Mouse (Mus musculus): Measurements from ENCODE around the gene Arhgap4. TPM values are rescaled to one million over a fixed set of nuclear protein-coding genes. Genes with fewer than 3 reads are reported as not detected.
A peak's percentile ranks its signal among the peaks of the same experiment; 100 is the strongest.

Gene Arhgap4
- polyA plus RNA-seq, 1 experiment from 2014 or later: 2.3 TPM

DNA sequence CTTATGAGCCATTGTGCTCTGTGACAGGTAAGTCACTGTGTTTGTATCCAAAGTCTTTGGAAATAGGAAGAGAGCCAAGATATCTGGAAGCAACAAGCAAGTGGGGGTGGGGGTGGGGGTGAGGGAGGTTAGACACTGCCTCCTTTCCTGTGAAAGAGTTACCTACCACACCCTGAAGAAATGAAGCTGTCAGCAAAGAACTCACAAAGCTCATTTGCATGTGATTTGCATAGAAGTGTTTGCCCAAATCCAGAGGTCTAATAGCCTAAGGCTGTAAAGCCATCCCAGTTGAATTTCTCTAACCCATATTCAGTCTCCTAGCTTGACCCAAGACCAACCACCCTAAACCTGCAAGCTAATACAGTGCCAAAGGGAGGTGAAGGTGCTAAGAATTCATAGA lies 11.2 kb downstream of the Arhgap4 start:
- ATAC-seq (ENCODE audit: insufficient number of reproducible peaks, low FRiP score, low TSS enrichment, low read depth): no peak
- no peak overlapping the region for H3K4me3 ChIP-seq (ENCODE audit: low read depth, low read length)

GRCm38 (mm10) chrX:73910049-73910448 lies 11.6 kb downstream of the Arhgap4 start:
- H3K27ac ChIP-seq (replicated peaks; ENCODE audit: low read depth, low read length): no peak overlapping the region
- ATAC-seq (ENCODE audit: insufficient number of reproducible peaks, low FRiP score, low TSS enrichment, low read depth) (no peak), DNase-seq (ENCODE audit: low spot score) (no peak)
- H3K4me1 ChIP-seq (ENCODE audit: control insufficient read depth, insufficient read depth, low read length): no peaks in the 10 kb centered on the region
- no peak overlapping the region for H3K4me3 ChIP-seq (ENCODE audit: low read depth, low read length)
- no peaks in the 10 kb centered on the region for H3K9me3 ChIP-seq (ENCODE audit: control insufficient read depth, low read length)
- no peak overlapping the region for H3K4me2 ChIP-seq (ENCODE audit: low read depth, severe bottlenecking)
- H3K9ac ChIP-seq (ENCODE audit: low read length): no peak overlapping the region
- WGBS: 94% methylated on average over 1 of the region's 1 CpGs
- H3K27me3 ChIP-seq (ENCODE audit: control insufficient read depth, insufficient read depth, low read length): no peaks in the 10 kb centered on the region
- H3K36me3 ChIP-seq (ENCODE audit: control insufficient read depth, insufficient read depth, low read length): no peaks in the 10 kb centered on the region

More for the DNA sequence above, 11.2 kb downstream of the Arhgap4 start:
- H3K4me2 ChIP-seq (ENCODE audit: low read depth, severe bottlenecking): no peak overlapping the region
- H3K9me3 ChIP-seq (ENCODE audit: control insufficient read depth, low read length): no peaks in the 10 kb centered on the region
- no peak for DNase-seq (ENCODE audit: low spot score)
- H3K4me1 ChIP-seq (ENCODE audit: control insufficient read depth, insufficient read depth, low read length): no peaks in the 10 kb centered on the region
- H3K27me3 ChIP-seq (ENCODE audit: control insufficient read depth, insufficient read depth, low read length): no peaks in the 10 kb centered on the region
- no peak overlapping the region for H3K9ac ChIP-seq (ENCODE audit: low read length)
- no peak overlapping the region for H3K27ac ChIP-seq (replicated peaks; ENCODE audit: low read depth, low read length)
- H3K36me3 ChIP-seq (ENCODE audit: control insufficient read depth, insufficient read depth, low read length): no peaks in the 10 kb centered on the region

- DNase-seq (ENCODE audit: low spot score) (no peak), ATAC-seq (ENCODE audit: insufficient number of reproducible peaks, low FRiP score, low TSS enrichment, low read depth) (no peak)
- no peaks in the 10 kb centered on the region for H3K4me1 ChIP-seq (ENCODE audit: control insufficient read depth, insufficient read depth, low read length)
- H3K27ac ChIP-seq (replicated peaks; ENCODE audit: low read depth, low read length): no peak overlapping the region
- no peak overlapping the region for H3K4me2 ChIP-seq (ENCODE audit: low read depth, severe bottlenecking)
- no peaks in the 10 kb centered on the region for H3K27me3 ChIP-seq (ENCODE audit: control insufficient read depth, insufficient read depth, low read length)
- H3K9me3 ChIP-seq (ENCODE audit: control insufficient read depth, low read length): no peaks in the 10 kb centered on the region
- no peak overlapping the region for H3K9ac ChIP-seq (ENCODE audit: low read length)
- H3K4me3 ChIP-seq (ENCODE audit: low read depth, low read length): no peak overlapping the region
- 77% methylated on average over 3 of the region's 3 CpGs for WGBS
- no peaks in the 10 kb centered on the region for H3K36me3 ChIP-seq (ENCODE audit: control insufficient read depth, insufficient read depth, low read length)
Measured at GRCm38 (mm10) chrX:73897959-73898358, 23.7 kb downstream of the Arhgap4 start.

- H3K27me3 ChIP-seq (ENCODE audit: control insufficient read depth, insufficient read depth, low read length): no peaks in the 10 kb centered on the region
- no peaks in the 10 kb centered on the region for H3K4me1 ChIP-seq (ENCODE audit: control insufficient read depth, insufficient read depth, low read length)
- no peaks in the 10 kb centered on the region for H3K36me3 ChIP-seq (ENCODE audit: control insufficient read depth, insufficient read depth, low read length)
- H3K9me3 ChIP-seq (ENCODE audit: control insufficient read depth, low read length): no peaks in the 10 kb centered on the region
- no peak within 1 kb of the TSS for H3K4me2 ChIP-seq (ENCODE audit: low read depth, severe bottlenecking)
- WGBS: 23% methylated on average over 2 of the region's 2 CpGs
- H3K4me3 ChIP-seq (ENCODE audit: low read depth, low read length): no peak within 1 kb of the TSS
- ATAC-seq (ENCODE audit: insufficient number of reproducible peaks, low FRiP score, low TSS enrichment, low read depth): no peak
- H3K27ac ChIP-seq (replicated peaks; ENCODE audit: low read depth, low read length): no peak within 1 kb of the TSS
- no peak within 1 kb of the TSS for H3K9ac ChIP-seq (ENCODE audit: low read length)
- DNase-seq (ENCODE audit: low spot score): peak; percentile 59
Measured at GRCm38 (mm10) chrX:73895719-73896118, 26.0 kb downstream of the Arhgap4 start, which contains the start of gene L1cam. Gene L1cam, minus strand, starts transcription at chrX:73896105.

DNA sequence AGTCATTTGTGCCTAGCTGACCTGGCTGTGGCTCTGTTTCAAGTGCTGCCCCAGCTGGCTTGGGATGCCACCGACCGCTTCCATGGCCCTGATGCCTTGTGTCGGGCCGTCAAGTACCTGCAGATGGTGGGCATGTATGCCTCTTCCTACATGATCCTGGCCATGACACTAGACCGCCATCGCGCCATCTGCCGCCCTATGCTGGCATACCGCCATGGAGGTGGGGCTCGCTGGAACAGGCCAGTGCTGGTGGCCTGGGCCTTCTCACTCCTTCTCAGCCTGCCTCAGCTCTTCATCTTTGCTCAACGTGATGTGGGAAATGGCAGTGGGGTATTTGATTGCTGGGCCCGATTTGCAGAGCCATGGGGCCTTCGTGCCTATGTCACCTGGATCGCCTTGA lies 28.8 kb downstream of the Arhgap4 start:
- ATAC-seq (ENCODE audit: insufficient number of reproducible peaks, low FRiP score, low TSS enrichment, low read depth): no peak
- Histone ChIP-seq H3K27me3 (ENCODE audit: control insufficient read depth, insufficient read depth, low read length) (no peaks in the 10 kb centered on the region), H3K36me3 (ENCODE audit: control insufficient read depth, insufficient read depth, low read length) (no peaks in the 10 kb centered on the region), H3K4me2 (ENCODE audit: low read depth, severe bottlenecking) (no peak overlapping the region), H3K4me3 (ENCODE audit: low read depth, low read length) (no peak overlapping the region), H3K27ac (replicated peaks; ENCODE audit: low read depth, low read length) (no peak overlapping the region), H3K9ac (ENCODE audit: low read length) (no peak overlapping the region), H3K4me1 (ENCODE audit: control insufficient read depth, insufficient read depth, low read length) (no peaks in the 10 kb centered on the region), H3K9me3 (ENCODE audit: control insufficient read depth, low read length) (no peaks in the 10 kb centered on the region)
- no peak for DNase-seq (ENCODE audit: low spot score)
- WGBS: 91% methylated on average over 14 of the region's 14 CpGs

GRCm38 (mm10) chrX:73891551-73892152 lies 30.0 kb downstream of the Arhgap4 start, which contains the start of gene Avpr2:
Gene Avpr2, plus strand, starts transcription at chrX:73892102.
- Histone ChIP-seq H3K4me1 (ENCODE audit: control insufficient read depth, insufficient read depth, low read length) (no peaks in the 10 kb centered on the region), H3K9ac (ENCODE audit: low read length) (no peak within 1 kb of the TSS), H3K4me3 (ENCODE audit: low read depth, low read length) (no peak within 1 kb of the TSS), H3K27ac (replicated peaks; ENCODE audit: low read depth, low read length) (no peak within 1 kb of the TSS), H3K36me3 (ENCODE audit: control insufficient read depth, insufficient read depth, low read length) (no peaks in the 10 kb centered on the region), H3K4me2 (ENCODE audit: low read depth, severe bottlenecking) (no peak within 1 kb of the TSS), H3K9me3 (ENCODE audit: control insufficient read depth, low read length) (no peaks in the 10 kb centered on the region), H3K27me3 (ENCODE audit: control insufficient read depth, insufficient read depth, low read length) (no peaks in the 10 kb centered on the region)
- ATAC-seq (ENCODE audit: insufficient number of reproducible peaks, low FRiP score, low TSS enrichment, low read depth): no peak
- 68% methylated on average over 6 of the region's 6 CpGs for WGBS
- no peak for DNase-seq (ENCODE audit: low spot score)

DNA sequence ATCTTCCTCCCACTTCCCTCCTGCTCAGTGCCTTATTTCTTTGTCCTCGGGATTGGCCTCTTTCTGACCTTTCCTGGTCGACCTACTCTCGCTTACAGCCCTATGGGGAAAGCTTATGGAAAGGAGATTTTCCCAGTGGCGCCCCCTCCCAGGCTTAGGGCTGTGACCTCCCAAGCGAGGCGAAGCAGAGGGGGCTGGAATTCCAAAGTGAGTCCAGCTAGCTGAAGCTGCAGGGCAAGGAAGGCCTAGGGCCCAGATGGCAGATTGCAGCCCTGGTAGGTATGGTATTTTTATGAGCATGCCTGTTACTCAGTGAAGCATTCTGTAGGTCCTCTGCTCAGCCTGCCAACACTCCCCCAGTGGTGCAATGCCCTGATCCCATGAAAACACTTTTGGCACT lies 40.2 kb downstream of the Arhgap4 start:
- Histone ChIP-seq H3K27ac (replicated peaks; ENCODE audit: low read depth, low read length) (no peak overlapping the region), H3K36me3 (ENCODE audit: control insufficient read depth, insufficient read depth, low read length) (no peaks in the 10 kb centered on the region), H3K4me1 (ENCODE audit: control insufficient read depth, insufficient read depth, low read length) (no peaks in the 10 kb centered on the region), H3K27me3 (ENCODE audit: control insufficient read depth, insufficient read depth, low read length) (peaks cover 17% of the 10 kb centered on the region), H3K9ac (ENCODE audit: low read length) (no peak overlapping the region), H3K4me3 (ENCODE audit: low read depth, low read length) (no peak overlapping the region), H3K9me3 (ENCODE audit: control insufficient read depth, low read length) (no peaks in the 10 kb centered on the region), H3K4me2 (ENCODE audit: low read depth, severe bottlenecking) (no peak overlapping the region)
- WGBS: 10% methylated on average over 6 of the region's 6 CpGs
- ATAC-seq (ENCODE audit: insufficient number of reproducible peaks, low FRiP score, low TSS enrichment, low read depth) (no peak), DNase-seq (ENCODE audit: low spot score) (peak; percentile 23)

- Histone ChIP-seq H3K9ac (ENCODE audit: low read length) (no peak overlapping the region), H3K36me3 (ENCODE audit: control insufficient read depth, insufficient read depth, low read length) (no peaks in the 10 kb centered on the region), H3K4me2 (ENCODE audit: low read depth, severe bottlenecking) (peak overlapping the region; percentile 64), H3K4me1 (ENCODE audit: control insufficient read depth, insufficient read depth, low read length) (no peaks in the 10 kb centered on the region), H3K27ac (replicated peaks; ENCODE audit: low read depth, low read length) (no peak overlapping the region), H3K9me3 (ENCODE audit: control insufficient read depth, low read length) (no peaks in the 10 kb centered on the region), H3K4me3 (ENCODE audit: low read depth, low read length) (peak overlapping the region; percentile 30), H3K27me3 (ENCODE audit: control insufficient read depth, insufficient read depth, low read length) (peaks cover 17% of the 10 kb centered on the region)
- no peak for ATAC-seq (ENCODE audit: insufficient number of reproducible peaks, low FRiP score, low TSS enrichment, low read depth)
- WGBS: 21% methylated on average over 15 of the region's 16 CpGs
- no peak for DNase-seq (ENCODE audit: low spot score)
Measured at GRCm38 (mm10) chrX:73881036-73881427, 40.6 kb downstream of the Arhgap4 start.

Data from limb, embryonic 11.5 days (tissue).